Mouse (Mus musculus) stomach, postnatal 0 days (tissue): Measurements from ENCODE around the gene Rita1. TPM values are rescaled to one million over a fixed set of nuclear protein-coding genes. Genes with fewer than 3 reads are reported as not detected.

Source experiments
- ATAC-seq: fragments of 200-750 bp; cut with Nextera tagmentation; 2 replicates; pipeline ENCODE4 v1.8.0; 2017; ENCODE audit not compliant: low FRiP score, low TSS enrichment
- DNase-seq: peaks from one replicate; pipeline ENCODE4 v3.0.0-alpha.2; 2016; ENCODE audit warnings: low spot score
- H3K27ac ChIP-seq: fragments of 300-500 bp; sonication (generic); replicated peaks from 2 replicates; pipeline ENCODE4 v1.5.1; 2014; ENCODE audit warnings: mild to moderate bottlenecking, control low read depth
- H3K27me3 ChIP-seq: fragments of 300-500 bp; sonication (generic); 2 replicates; pipeline ENCODE4 v1.6.1; 2014; ENCODE audit warnings: low read length; ENCODE audit not compliant: control insufficient read depth, insufficient read depth
- H3K36me3 ChIP-seq: fragments of 300-500 bp; sonication (generic); 2 replicates; pipeline ENCODE4 v1.6.1; 2014; ENCODE audit warnings: low read length, mixed read lengths; ENCODE audit not compliant: control insufficient read depth, insufficient read depth
- H3K4me1 ChIP-seq: fragments of 300-500 bp; sonication (generic); replicated peaks from 2 replicates; pipeline ENCODE4 v1.6.1; 2014; ENCODE audit warnings: antibody characterized with exemption; ENCODE audit not compliant: control insufficient read depth, insufficient read depth
- H3K4me2 ChIP-seq: fragments of 300-500 bp; sonication (generic); replicated peaks from 2 replicates; pipeline ENCODE4 v1.6.1; 2014; ENCODE audit warnings: low read depth, mild to moderate bottlenecking, control low read depth, moderate library complexity
- H3K4me3 ChIP-seq: fragments of 300-500 bp; sonication (generic); 2 replicates; pipeline ENCODE4 v1.5.1; 2014; ENCODE audit warnings: low read depth, low read length, control low read depth
- H3K9ac ChIP-seq: fragments of 300-500 bp; sonication (generic); 2 replicates; pipeline ENCODE4 v1.6.1; 2014; ENCODE audit warnings: mild to moderate bottlenecking, low read length, control low read depth, mixed read lengths
- H3K9me3 ChIP-seq: fragments of 300-500 bp; sonication (generic); 2 replicates; pipeline ENCODE4 v1.6.1; 2016; ENCODE audit warnings: low read length; ENCODE audit not compliant: control insufficient read depth
- CTCF ChIP-seq: IDR thresholded peaks from 2 replicates; pipeline ENCODE4 v1.5.1; 2016; ENCODE audit warnings: antibody characterized with exemption, low read depth, mild to moderate bottlenecking, moderate library complexity
- EP300 ChIP-seq: optimal IDR thresholded peaks from 2 replicates; pipeline ENCODE3; 2016; ENCODE audit warnings: antibody characterized with exemption
- WGBS: fragments of 180-500 bp; shearing (Covaris S2); extraction: QIAGEN DNeasy Blood & Tissue Kit; methylation state at CpG from one replicate; pipeline ENCODE4 v1.1.7; 2014; 5-methylcytosine and 5-hydroxymethylcytosine counted together
- polyA plus RNA-seq: library from polyadenylated mRNA; unstranded; fragments of >200 nt; fragmentation: Nextera tagmentation; extraction: Ambion mirVana; gene quantifications from 2 replicates; pipeline ENCODE4 v1.2.1, GENCODE M21; 2015

Gene Rita1
- polyA plus RNA-seq, 1 experiment from 2014 or later, result 12.1 TPM

GRCm38 (mm10) chr5:120566101-120566500, 46.3 kb downstream of the Rita1 start:
- H3K9ac ChIP-seq, result 0 out of 2 replicates have a peak overlapping the region, but pooled peaks have one; percentile 2
- WGBS, result 57% methylated on average over 5 of the region's 5 CpGs
- ATAC-seq, result no peak

GRCm38 (mm10) chr5:120565171-120565905, 47.1 kb downstream of the Rita1 start:
- TF ChIP-seq EP300, result no peak
- TF ChIP-seq CTCF, result no peak
- H3K36me3 ChIP-seq, result no peaks in the 10 kb centered on the region

More at GRCm38 (mm10) chr5:120566101-120566500, 46.3 kb downstream of the Rita1 start:
- Histone ChIP-seq H3K36me3 (no peaks in the 10 kb centered on the region), H3K9me3 (no peaks in the 10 kb centered on the region), H3K4me3 (no peak overlapping the region), H3K4me1 (peaks cover 22% of the 10 kb centered on the region), H3K27ac (no peak overlapping the region), H3K4me2 (no peak overlapping the region), H3K27me3 (no peaks in the 10 kb centered on the region)
- TF ChIP-seq EP300 (no peak), CTCF (no peak)
- DNase-seq, result no peak

GRCm38 (mm10) chr5:120563914-120564311, 48.5 kb downstream of the Rita1 start:
- Histone ChIP-seq H3K27me3 (no peaks in the 10 kb centered on the region), H3K4me2 (no peak overlapping the region), H3K27ac (peak overlapping the region; percentile 67), H3K9ac (no peak overlapping the region), H3K36me3 (no peaks in the 10 kb centered on the region), H3K4me1 (peaks cover 18% of the 10 kb centered on the region), H3K4me3 (no peak overlapping the region), H3K9me3 (no peaks in the 10 kb centered on the region)
- ATAC-seq (no peak), DNase-seq (no peak)
- no peak for TF ChIP-seq CTCF
- 17% methylated on average over 4 of the region's 4 CpGs for WGBS

More at GRCm38 (mm10) chr5:120565171-120565905, 47.1 kb downstream of the Rita1 start:
- Histone ChIP-seq H3K4me1 (peaks cover 21% of the 10 kb centered on the region), H3K27me3 (no peaks in the 10 kb centered on the region), H3K4me3 (no peak overlapping the region), H3K9ac (0 out of 2 replicates have a peak overlapping the region, but pooled peaks have one; percentile 2), H3K27ac (no peak overlapping the region), H3K4me2 (no peak overlapping the region), H3K9me3 (no peaks in the 10 kb centered on the region)
- WGBS, result 42% methylated on average over 15 of the region's 15 CpGs
- DNase-seq (no peak), ATAC-seq (no peak)

GRCm38 (mm10) chr5:120562956-120563913, 49.2 kb downstream of the Rita1 start:
- H3K27me3 ChIP-seq, result no peaks in the 10 kb centered on the region
- DNase-seq (peak; percentile 67), ATAC-seq (peak; percentile 61)
- H3K4me1 ChIP-seq, result peaks cover 15% of the 10 kb centered on the region
- 27% methylated on average over 28 of the region's 28 CpGs for WGBS
- TF ChIP-seq CTCF (no peak), EP300 (no peak)
- no peak overlapping the region for H3K9ac ChIP-seq
- peak overlapping the region; percentile 79 for H3K27ac ChIP-seq
- no peak overlapping the region; the same call in 1 of the 2 replicates for H3K4me2 ChIP-seq
- H3K4me3 ChIP-seq, result no peak overlapping the region
- H3K36me3 ChIP-seq, result no peaks in the 10 kb centered on the region
- H3K9me3 ChIP-seq, result no peaks in the 10 kb centered on the region

- ATAC-seq (peak; percentile 55), DNase-seq (peak; percentile 61)
- Histone ChIP-seq H3K9ac (0 out of 2 replicates have a peak overlapping the region, but pooled peaks have one; percentile 14), H3K27me3 (no peaks in the 10 kb centered on the region), H3K27ac (peak overlapping the region; percentile 53), H3K9me3 (no peaks in the 10 kb centered on the region), H3K36me3 (peaks cover 7% of the 10 kb centered on the region; the same call in 1 of the 2 replicates), H3K4me2 (peak overlapping the region; percentile 41), H3K4me3 (no peak overlapping the region), H3K4me1 (peaks cover 3% of the 10 kb centered on the region; the same call in 1 of the 2 replicates)
- 10% methylated on average over 16 of the region's 16 CpGs for WGBS
- TF ChIP-seq CTCF (no peak), EP300 (no peak)
Observed at GRCm38 (mm10) chr5:120560616-120561311, 51.6 kb downstream of the Rita1 start.
